Mouse (Mus musculus) liver (tissue): ENCODE measurements around the gene Zfp936.
"Not testable (repeated sequence)": the region's sequence is repeated elsewhere in the genome, so short reads cannot be mapped to it uniquely, and the experiment has no call there.

Experiments
- DNase-seq: peaks from one replicate; pipeline ENCODE4 v3.0.0-alpha.2; 2020; ENCODE audit warnings: mixed read lengths

The Zfp936 gene

GRCm38 (mm10) chr7:43113929-43114328 is at the start of gene Zfp936:
Gene Zfp936 (plus strand): TSS chr7:43114229.
- not testable (repeated sequence) for DNase-seq

- DNase-seq, result no peak
Observed at GRCm38 (mm10) chr7:43077831-43078230, 36.2 kb upstream of the Zfp936 start.

- not testable (repeated sequence) for DNase-seq
Observed at GRCm38 (mm10) chr7:43128691-43129090, 14.7 kb downstream of the Zfp936 start.

GRCm38 (mm10) chr7:43164121-43164520 is 50.1 kb downstream of the Zfp936 start:
- not testable (repeated sequence) for DNase-seq

- not testable (repeated sequence) for DNase-seq
Observed at GRCm38 (mm10) chr7:43167101-43167500, 53.1 kb downstream of the Zfp936 start.

GRCm38 (mm10) chr7:43167811-43168210 is 53.8 kb downstream of the Zfp936 start:
- not testable (repeated sequence) for DNase-seq

- DNase-seq, result not testable (repeated sequence)
Observed at GRCm38 (mm10) chr7:43168212-43168611, 54.2 kb downstream of the Zfp936 start.

GRCm38 (mm10) chr7:43177003-43177702 is 63.1 kb downstream of the Zfp936 start:
- no peak for DNase-seq

GRCm38 (mm10) chr7:43213781-43214180 is 99.8 kb downstream of the Zfp936 start:
- DNase-seq, result not testable (repeated sequence)
